Mouse (Mus musculus) embryo, embryonic 10.5 days (tissue): ENCODE measurements around the gene Daam1.
A peak's percentile ranks its signal among the peaks of the same experiment; 100 is the strongest.

Experiments used
- DNase-seq: peaks from one replicate; pipeline ENCODE4 v3.0.0-alpha.2; 2015; ENCODE audit warnings: low spot score

Gene Daam1

DNA sequence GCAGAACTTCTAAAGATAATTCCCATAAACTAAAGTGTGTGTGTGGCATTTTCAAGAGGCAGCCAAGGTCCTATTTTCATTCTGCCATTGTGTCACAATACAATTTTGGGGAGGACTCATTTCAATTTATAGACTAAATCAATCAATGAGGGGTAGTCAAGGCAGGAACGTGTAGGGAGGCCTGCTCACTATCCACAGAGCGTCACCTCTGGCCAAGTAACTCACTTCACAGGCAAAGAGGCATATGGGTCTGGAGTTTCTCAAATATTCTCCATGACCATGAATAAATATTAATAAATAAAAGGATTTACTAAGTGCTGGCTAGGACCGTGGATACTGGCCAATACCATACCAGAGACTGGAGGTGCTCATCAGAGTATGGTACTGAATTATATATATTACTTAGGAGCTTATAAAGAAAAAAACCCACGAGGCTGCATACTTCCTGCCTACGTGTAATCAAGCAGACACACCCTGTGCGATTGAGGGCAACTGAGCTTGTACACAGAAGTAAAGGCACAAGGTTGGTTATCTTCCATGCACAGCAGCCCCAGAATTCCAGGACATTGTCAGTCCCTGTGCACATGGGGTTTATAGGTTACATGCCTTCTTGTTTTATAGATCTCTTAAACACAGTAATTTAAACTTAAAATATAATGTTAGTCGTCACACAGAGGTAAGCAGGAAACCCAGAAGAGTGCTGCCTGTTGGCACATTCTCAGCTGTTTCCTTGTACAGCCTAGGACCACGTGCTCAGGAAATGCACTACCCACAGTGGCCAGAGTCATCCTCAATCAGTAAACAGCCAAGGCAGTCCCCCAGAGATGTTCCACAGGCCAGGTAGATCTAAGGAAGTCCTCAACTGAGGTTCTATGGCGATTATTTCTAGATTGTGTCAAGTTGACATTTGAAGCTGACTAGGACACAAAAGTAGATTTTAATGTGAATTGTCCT, 101.8 kb downstream of the Daam1 start:
- DNase-seq = no peak

DNA sequence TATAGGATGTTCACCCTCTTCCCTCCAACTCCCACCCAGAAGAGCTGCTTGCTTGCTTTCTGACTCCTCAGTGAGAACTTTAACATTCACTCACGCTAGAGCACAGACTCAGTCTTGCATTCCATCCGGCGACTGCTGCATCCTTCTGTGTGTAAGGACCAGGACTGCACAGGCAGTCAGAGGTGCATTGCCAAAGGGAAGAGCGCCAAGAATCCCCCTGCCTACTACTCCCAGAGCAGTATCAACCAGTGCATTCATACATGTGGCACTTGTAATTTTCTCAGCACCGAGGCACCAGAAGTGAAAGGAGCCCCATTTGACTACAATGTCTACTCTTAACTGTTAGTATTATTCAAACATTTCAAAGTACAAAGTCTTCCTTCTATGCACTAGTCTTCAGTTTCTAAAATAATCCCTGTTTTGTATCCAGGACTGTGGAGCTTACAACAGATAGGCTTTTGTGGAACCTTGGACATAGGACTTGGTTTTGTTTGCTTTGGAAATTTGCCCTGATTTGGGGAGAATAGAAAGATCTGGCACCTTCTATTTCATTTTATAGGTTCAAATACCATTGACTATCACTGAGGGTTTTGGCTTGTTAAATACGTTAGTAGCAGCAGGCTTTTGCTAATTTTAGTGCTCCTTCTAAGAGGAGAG, 103.2 kb downstream of the Daam1 start:
- no peak for DNase-seq

DNA sequence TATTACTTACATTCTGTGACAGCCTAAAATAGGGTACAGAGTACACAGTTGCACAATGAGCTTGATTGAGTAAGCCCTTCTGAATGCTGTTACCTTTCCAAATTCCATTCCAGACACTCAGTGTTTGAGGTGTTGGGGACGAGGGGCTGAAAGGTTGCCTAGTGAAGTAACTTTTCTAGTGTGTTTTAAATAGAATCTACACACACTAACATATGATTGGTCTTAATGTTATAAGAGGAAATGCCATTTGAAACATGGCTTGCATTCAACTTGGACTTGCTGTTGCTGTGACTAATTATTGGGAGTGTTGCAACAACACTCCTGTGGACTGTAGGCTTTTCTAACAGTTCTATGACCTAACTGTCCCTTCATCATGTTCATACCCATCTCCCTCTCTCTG, 105.8 kb downstream of the Daam1 start:
- DNase-seq = no peak

DNA sequence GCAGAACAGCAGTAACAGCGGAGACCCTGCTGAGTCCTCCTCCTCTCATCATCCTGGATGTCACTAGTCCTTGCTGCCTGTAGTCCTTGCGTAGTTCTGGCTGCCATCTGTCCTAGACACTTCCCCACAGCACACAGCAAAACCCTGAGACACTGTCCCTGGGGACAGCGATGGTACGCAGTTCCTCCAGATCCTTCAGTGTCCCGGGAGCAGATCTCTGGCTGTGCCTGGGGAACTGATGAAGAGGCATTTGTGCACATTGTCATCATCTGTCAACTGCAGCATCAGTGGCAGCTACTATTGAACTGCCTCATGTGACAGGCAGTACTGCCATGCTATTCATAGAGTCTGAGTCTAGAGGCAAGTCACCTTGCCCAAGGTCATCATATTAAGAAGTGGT, 107.6 kb downstream of the Daam1 start:
- DNase-seq = no peak

DNA sequence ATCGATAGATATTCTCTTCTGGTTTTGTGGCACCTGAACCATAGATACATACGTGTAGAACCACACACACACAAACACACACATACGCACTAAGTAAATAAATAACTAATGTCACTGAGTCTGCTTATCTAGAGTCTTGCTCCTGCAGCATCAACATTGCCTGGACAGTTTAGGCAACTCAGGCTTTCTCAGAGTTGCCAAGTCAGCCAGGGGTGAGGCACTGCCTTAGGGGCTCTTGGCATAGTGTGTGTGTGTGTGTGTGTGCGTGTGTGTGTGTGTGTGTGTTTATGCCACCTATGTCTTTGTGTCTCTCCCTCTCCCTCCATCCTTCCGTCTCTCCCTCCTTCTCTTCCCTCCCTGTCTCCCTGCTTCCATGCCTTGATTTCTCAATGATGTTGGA, 110.4 kb downstream of the Daam1 start:
- no peak for DNase-seq

DNA sequence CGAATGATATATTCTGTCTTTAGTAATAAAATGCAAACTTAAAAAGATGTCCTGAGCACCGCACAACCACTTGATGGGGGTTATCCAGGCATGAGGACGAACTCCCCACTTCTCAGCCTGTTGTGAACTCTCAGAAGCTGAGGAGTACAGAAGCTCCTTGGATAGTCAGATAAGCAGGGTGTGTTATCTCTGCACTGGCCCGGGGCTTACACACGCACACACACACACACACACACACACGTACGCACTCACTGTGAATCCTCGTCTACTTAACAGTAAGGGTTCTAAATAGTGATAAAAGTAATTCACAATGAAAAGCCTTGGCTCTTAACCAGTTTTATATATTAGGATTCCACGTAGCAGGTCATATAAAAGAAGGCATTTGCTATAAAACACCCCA, 112.2 kb downstream of the Daam1 start:
- DNase-seq = no peak

DNA sequence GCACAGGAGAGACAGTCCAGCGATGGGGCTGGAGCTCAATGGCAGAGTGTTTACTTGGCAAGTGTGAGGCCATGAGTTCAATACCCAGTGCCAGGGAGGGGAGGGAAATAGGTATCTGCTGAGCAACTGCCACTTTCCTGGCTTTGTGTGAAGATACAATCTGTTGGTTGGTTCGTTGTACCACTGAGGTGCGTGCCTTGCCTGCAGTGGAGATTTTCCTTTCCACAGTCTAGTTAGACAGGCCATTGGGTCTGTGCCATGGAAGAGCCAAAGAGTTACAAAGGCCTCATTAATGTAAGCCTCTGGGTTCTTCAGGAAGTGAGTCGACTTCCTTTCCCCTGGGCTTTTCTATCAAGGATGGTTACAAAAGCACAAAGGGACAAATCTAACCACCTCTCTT, 112.8 kb downstream of the Daam1 start:
- DNase-seq = no peak

DNA sequence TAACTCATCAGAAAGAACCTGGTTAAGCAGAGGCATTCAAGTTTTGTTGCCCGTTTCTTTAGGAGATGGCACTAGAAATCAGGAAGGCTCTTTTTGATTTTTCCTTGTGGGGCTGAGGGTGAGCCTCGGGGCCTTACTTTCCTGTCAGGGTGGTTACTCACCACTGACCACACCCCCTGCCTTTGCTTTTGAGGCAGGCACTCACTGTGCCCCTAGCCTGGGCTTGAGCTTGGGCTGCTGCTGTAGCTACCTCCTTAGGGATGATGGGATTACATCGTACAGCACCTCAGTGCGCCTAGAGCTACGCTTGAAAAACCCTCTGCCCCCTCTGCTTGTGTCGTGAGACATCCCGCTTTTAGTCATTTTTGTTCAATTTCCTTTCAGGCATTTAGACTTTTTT, 115.0 kb downstream of the Daam1 start:
- no peak for DNase-seq

DNA sequence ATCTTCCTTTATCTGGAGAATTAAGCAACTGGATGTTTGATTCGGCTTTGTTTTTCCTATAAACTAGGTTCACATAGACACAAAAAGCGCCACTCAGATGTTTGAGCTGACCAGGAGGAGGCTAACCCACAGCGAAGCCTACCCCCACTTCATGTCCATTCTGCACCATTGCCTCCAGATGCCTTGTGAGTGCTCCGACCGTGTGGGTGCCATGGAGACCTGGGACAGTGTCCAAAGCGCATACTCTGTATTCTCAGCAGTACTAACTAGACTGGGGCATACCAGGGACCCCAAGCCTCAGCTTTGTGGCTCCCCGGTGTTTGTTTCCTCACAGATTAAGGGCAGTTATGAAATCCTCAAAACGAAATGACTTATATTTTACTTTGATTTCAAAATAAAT, 115.6 kb downstream of the Daam1 start:
- DNase-seq = no peak

DNA sequence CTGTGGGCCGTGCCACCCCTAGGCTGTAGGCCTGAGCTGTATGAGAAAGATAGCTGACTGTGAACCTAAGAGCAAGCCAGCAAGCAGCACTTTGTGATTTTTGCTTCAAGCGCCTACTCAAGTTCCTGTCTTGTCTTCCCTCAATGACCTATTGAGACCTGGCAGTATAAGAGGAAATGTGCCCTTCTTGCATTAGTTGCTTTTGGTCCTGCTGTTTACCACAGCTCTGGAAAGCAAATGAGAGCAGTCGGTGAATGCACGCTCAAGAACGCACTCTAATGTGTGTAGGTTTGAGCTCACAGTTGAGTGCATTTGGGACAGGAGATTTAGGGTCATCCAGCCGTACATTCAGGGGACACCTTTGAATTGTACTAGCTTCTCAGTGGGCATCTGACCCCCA, 118.1 kb downstream of the Daam1 start:
- DNase-seq = no peak

DNA sequence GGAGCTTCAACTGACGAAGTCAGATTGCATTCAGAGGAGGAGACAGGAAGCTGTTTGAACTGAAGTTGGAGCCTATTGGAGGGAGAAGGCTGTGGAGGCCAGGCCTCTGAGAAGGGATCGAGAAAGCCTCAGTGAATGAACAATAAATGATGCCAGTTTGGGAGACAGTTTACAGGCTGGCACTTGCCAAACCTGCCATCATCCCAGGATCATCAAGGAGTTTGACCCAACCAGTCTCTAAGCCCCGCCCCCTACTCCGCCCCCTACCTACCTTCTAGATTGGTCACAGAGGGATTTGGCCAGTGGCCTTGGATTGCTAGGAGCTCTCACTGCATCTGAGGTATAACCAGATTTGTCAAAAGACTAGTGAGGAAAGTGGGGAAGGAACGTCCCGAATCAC, 118.7 kb downstream of the Daam1 start:
- DNase-seq = no peak

DNA sequence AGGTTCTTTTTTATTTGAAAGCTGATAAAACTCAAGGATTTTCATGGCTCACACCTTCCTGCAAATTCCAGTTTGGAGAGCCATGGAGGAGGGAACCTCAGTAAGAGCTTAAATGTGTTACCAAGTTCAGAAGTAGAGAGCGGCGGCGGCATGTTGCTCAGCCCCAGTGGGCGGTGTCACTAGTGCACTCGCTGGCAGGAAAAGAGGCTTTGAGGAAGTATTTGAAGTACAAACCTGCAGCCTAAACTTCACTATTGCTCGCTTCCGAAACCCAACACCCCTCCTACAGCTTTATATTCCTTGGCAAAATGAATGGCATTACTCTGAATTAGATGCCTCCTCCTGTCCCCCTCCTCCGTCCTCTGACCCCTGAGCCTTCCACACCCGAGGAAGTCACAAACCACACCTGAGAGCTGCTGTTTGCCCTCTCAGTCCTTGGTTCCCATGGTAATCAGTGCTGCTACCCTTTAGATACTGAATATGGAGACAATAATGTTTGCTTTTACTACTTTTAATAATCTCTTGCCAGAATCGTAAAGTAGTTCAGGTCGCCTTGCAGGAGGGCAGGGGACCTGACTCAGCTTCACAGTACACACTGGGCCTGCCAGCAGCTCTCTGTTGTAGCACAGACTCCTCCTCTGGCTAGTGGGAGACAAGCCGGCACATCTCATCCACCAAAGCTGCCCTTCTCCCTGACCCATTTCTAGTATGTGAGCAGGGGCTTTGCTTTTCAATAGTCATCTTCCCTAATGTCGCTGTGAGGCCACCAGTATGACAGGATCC, 119.4 kb downstream of the Daam1 start:
- no peak for DNase-seq

DNA sequence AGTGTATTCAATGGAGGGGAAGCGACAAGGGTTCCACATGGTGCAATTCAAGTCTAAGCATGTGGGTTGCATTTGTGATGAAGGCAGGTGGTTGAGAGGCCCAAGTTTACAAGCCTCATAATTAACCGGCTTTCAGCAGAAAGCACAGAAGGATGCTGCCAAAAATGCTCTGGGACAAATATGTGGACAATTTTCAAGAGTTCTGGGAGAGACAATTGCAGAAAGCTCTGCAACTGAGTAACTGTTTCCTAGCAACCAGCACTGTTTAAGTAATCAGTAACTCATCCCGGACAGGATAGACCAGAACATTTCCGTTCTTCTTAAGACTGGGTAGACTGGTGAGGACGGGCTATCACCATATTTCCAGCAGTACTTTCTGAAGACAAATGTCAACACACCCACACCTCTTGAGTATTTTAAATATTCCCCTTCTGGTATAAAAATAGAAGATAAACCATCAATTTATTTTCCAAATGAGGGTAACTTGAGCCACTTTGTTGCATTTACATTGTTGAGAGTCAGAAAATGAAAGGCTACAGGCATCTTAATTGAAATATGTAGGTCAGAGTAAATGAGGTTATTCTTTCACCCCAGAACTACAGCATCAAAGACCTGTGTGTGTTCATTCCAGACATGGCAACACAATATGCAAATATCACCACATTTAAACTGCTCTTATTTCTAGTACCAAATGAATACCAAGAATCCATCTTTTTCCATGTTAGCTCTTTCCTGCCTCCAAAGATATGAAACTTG, 123.5 kb downstream of the Daam1 start:
- no peak for DNase-seq

DNA sequence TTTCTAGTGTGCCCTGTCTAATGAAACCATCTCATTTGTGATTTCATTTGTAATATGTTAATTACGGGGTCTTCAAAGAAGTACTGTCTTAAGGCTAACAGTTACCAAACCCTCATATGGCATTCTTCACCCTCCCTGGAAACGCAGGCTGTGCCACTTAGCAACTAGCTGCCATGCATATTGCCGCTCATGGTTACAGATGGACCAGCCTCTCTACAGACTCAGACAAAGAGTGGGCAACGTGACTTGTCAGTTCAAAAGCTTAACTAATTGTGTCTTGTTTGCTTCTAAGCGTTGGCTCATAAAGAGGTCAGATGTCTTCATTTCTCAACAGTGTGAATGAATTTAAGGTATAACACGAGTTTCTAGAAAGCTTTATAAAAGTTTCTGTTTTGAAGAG, 126.1 kb downstream of the Daam1 start:
- peak; percentile 44 for DNase-seq

DNA sequence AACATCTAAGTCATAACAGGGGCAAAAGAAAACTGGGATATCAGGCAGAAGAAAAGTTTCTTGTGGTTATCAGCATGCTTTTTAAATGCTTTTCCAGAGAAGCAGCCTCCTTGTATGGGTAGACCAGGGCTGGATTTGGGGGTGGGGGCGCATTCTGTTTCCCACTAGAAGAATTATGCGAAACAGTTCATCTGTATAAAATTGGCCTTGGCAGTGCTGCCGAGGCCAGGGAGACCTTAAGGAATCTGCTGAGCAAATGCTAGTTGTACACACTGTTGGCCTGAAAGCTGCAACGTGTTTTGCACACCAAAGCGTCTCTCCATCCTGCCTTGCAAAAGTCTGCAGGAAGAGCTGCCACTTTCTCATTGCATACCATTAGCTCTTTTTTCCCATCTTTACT, 126.6 kb downstream of the Daam1 start:
- DNase-seq = no peak

DNA sequence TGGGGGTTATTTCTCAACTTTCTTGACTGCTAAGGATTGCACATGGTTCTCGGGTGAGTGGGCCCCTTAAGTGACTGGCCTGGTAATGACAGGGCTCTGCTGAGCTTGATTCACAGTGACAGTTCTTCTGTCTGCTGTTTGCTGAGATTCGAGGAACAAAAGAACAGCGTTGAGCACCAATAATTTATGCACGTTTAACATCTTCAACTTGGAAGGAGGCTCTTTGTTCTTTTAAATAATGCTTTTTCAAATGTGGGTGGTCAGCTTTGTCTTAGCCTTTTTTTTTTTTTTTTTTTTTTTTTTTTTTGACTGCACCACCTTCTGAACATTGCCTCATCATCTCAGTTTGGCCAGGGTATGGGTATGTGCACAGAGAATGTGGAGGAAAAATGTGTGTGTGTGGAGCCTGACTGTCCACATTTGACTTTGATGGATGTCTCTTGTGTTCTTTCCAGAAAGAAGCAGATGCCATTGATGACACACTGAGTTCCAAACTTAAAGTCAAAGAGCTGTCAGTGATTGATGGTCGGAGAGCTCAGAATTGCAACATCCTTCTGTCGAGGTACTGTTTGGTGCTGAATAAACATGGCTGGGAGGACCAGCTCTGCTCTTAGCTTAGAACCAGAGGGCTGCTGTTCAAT, 128.6 kb downstream of the Daam1 start:
- DNase-seq = peak; percentile 42

DNA sequence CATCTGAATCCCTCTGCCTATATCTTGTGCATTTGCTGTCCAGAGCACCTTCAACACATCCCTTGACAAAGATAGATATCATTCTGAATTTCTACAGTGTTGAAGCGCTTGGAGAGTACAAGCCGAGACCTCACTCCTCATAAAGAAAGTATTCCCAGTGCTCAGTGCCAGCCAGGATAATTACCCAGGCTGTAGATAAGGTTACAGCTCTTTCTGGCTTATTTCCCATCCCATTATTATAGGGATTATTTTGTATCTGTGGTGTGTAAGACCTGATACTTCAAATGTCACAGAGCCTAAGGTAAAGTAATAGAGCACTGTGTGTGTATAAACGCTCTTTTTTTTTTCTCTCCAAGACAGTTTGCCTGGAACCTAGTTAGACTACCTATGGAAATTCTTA, 130.8 kb downstream of the Daam1 start:
- no peak for DNase-seq

DNA sequence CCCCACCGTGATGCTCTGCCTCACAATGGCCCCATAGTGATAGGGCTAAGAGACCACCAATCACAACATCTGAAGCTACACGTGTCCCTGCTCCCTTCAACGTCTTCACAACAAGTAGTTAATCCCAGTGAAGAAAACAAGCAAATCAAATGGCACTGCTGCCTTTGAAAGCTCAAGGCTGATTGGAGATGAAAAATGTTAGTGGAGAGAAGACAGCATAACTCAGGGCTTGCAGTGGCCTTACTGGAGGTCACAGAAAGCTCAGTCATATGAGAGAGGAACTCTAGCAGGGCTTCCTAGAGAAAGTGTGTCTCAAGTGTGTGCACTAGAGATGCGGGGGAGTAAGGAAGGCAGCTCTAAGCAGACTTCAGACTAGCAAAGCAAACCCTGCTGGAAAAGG, 131.7 kb downstream of the Daam1 start:
- no peak for DNase-seq

DNA sequence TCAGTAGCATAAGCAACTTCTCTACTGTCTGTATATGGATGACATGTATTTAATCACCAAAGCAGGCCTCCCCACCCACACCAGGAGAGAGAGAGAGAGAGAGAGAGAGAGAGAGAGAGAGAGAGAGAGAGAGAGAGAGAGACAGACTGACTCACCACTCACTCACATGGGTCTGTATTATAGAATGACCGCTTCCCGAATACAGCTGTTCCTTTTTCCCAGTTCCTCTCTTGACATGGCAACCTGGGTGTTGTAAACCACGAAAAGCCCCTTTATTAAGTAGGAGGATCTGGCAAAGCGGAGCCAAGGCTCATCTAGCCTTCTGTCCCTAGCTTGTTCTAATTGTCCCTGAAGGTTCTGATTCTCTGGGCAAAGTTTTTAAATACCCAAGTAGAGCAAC, 137.7 kb downstream of the Daam1 start:
- no peak for DNase-seq

DNA sequence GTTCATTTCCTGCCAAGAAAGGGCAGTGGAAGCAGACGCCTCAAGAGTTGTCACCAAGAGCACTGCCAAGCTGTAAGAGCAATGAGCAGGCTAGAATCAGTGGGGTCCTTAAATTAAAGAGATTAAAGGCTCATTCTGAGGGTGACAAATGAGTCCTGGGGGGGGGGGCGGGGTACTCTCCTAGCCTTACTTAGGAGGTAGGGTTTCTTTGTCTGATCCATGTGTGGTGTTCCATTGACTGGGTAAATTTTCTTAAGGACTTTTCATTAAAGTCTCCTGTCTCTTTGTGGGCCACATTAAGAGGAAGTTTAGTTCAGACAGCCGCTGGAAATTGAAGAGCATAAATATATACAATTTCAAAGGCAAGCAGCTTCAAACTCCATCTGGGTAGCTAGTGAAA, 138.1 kb downstream of the Daam1 start:
- no peak for DNase-seq

DNA sequence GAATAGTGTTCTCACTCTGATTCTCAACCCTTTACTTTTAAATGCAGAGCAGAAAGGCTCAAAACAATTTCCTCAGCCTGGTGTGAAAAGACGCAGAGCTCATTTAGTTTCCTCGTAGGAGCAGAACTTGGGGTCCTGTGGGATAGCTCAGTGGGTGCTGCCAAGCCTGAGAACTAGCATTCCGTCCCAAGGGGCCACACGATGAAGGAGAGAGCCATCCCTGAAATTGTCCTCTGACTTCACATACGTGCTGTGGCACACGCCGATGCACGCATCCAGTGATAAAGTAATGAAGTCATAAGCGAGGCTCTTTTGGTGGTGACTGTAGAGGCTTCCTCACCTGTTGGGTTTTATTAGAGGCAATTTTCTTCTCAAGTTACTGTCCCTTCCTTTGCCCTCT, 138.6 kb downstream of the Daam1 start:
- DNase-seq = no peak
